Mouse (Mus musculus) testis, adult 2 months (tissue): Measurements from ENCODE around the gene Ppp1r15a.

Experiments used
- CTCF ChIP-seq: fragments of 200-500 bp; IDR thresholded peaks from 2 replicates; pipeline ENCODE4 v1.5.1; 2012; ENCODE audit warnings: low read depth, mild to moderate bottlenecking, inconsistent platforms, low read length, moderate library complexity; ENCODE audit not compliant: control insufficient read depth, insufficient read depth, insufficient replicate concordance
- POLR2A ChIP-seq: fragments of 200-500 bp; IDR thresholded peaks from 2 replicates; pipeline ENCODE4 v1.6.1; 2012; ENCODE audit warnings: low read depth, mild to moderate bottlenecking, inconsistent platforms, low read length, moderate library complexity; ENCODE audit not compliant: control insufficient read depth

DNA sequence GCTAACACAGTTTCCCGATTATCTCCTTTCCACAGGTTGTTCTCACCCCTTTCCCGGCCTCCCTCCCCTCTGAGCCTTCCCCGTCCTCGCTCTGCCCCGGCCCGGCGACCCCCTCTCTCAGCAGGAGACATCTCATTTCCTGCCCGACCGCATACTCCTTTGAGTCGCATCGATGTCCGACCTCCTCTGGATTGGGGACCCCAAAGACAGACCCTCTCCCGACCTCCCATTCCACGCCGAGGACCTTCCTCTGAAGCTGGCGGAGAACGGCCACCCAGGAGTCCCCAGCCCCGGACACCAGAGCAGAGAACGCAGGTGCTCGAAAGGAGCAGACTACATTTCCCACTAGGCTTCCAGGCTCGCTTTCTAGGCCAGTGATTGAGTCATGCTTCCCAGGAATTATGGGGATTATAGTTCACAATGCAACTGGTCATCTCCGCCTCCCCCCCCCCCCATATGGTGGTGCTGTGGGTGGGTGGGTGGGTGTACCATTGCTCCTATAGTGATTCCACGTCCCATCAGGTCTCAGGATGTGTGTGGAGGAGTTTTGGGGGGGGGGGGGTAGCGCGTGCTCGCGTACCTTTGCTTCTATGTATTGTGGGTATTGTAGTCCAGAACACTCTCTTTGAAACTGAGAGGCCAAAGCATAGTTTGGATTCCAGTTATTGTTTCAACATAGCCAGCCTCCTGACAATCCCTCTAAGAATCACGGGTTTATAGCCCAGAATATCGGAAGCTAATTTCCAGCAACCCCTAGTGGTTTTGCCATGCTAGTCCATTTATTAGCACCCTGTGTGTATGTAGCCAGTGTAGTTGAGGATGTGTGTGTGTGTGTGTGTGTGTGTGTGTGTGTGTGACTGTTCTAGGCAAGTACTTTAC lies 12.3 kb upstream of the Ppp1r15a start:
- TF ChIP-seq CTCF = no peak
- TF ChIP-seq POLR2A = no peak
